Comparison of ENCODE assay signal across 8 mouse cellular contexts in genomic region chr10:24754874-24755540, GRCm38 (mm10). TPM values are rescaled to one million over a fixed set of nuclear protein-coding genes. Genes with fewer than 3 reads are reported as not detected.
DNase-seq lines count a peak whose midpoint lies in the region; ATAC-seq and TF ChIP-seq lines count a peak whose summit lies in the region.

No protein-coding gene starts in this region.

- TF ChIP-seq CTCF in midbrain, postnatal 0 days (IDR thresholded peaks at IDR 0.05), result no peak

- no peaks in the 10 kb centered on the region for H3K9me3 ChIP-seq in kidney, embryonic 15.5 days (replicated peaks)
- H3K9me3 ChIP-seq in embryonic facial prominence, embryonic 15.5 days (replicated peaks), result no peaks in the 10 kb centered on the region
- no peaks in the 10 kb centered on the region for H3K9me3 ChIP-seq in intestine, embryonic 15.5 days
- H3K9me3 ChIP-seq in midbrain, postnatal 0 days (ENCODE audit: low read length), result no peaks in the 10 kb centered on the region

- WGBS in kidney, embryonic 15.5 days, result 74% methylated on average over 9 of the region's 9 CpGs
- whole genome bisulfite sequencing in embryonic facial prominence, embryonic 15.5 days, result 48% methylated on average over 9 of the region's 9 CpGs
- WGBS in intestine, embryonic 15.5 days, result 76% methylated on average over 9 of the region's 9 CpGs
- WGBS in midbrain, postnatal 0 days, result 44% methylated on average over 9 of the region's 9 CpGs

- H3K9ac ChIP-seq in kidney, embryonic 15.5 days, result no peak overlapping the region
- no peak overlapping the region for H3K9ac ChIP-seq in embryonic facial prominence, embryonic 15.5 days
- no peak overlapping the region for H3K9ac ChIP-seq in intestine, embryonic 15.5 days
- no peak overlapping the region for H3K9ac ChIP-seq in midbrain, postnatal 0 days (replicated peaks; ENCODE audit: low read length, poor library complexity, severe bottlenecking)

- H3K27me3 ChIP-seq in kidney, embryonic 15.5 days, result no peaks in the 10 kb centered on the region
- no peaks in the 10 kb centered on the region for H3K27me3 ChIP-seq in embryonic facial prominence, embryonic 15.5 days
- no peaks in the 10 kb centered on the region for H3K27me3 ChIP-seq in intestine, embryonic 15.5 days (replicated peaks)
- no peaks in the 10 kb centered on the region for H3K27me3 ChIP-seq in midbrain, postnatal 0 days (ENCODE audit: insufficient read depth, low read length)

- H3K27ac ChIP-seq in kidney, embryonic 15.5 days, result no peak overlapping the region
- H3K27ac ChIP-seq in embryonic facial prominence, embryonic 15.5 days (replicated peaks), result peak overlapping the region; percentile 39
- 0 out of 2 replicates have a peak overlapping the region, but pooled peaks have one; percentile 61 for H3K27ac ChIP-seq in intestine, embryonic 15.5 days
- H3K27ac ChIP-seq in midbrain, postnatal 0 days (ENCODE audit: low read depth, low read length), result no peak overlapping the region

- peak overlapping the region; percentile 46; the same call in 1 of the 2 replicates for H3K4me2 ChIP-seq in kidney, embryonic 15.5 days
- H3K4me2 ChIP-seq in embryonic facial prominence, embryonic 15.5 days (replicated peaks), result peak overlapping the region; percentile 31
- H3K4me2 ChIP-seq in intestine, embryonic 15.5 days (replicated peaks), result peak overlapping the region; percentile 48
- H3K4me2 ChIP-seq in midbrain, postnatal 0 days (ENCODE audit: low read depth, low read length, poor library complexity, severe bottlenecking), result peak overlapping the region; percentile 36; the same call in 1 of the 2 replicates

- ATAC-seq in kidney, embryonic 15.5 days (replicated peaks; ENCODE audit: low FRiP score), result no peak
- ATAC-seq in embryonic facial prominence, embryonic 15.5 days (ENCODE audit: insufficient number of reproducible peaks, low FRiP score, low TSS enrichment, low read depth), result no peak
- ATAC-seq in intestine, embryonic 15.5 days, result no peak
- no peak for ATAC-seq in midbrain, postnatal 0 days (ENCODE audit: low FRiP score)

- no peaks in the 10 kb centered on the region for H3K4me1 ChIP-seq in kidney, embryonic 15.5 days
- no peaks in the 10 kb centered on the region for H3K4me1 ChIP-seq in embryonic facial prominence, embryonic 15.5 days
- H3K4me1 ChIP-seq in intestine, embryonic 15.5 days (replicated peaks), result 0 out of 2 replicates have a peak, but pooled peaks cover 2% of the 10 kb centered on the region
- H3K4me1 ChIP-seq in midbrain, postnatal 0 days (ENCODE audit: insufficient read depth, low read length), result no peaks in the 10 kb centered on the region; the same call in none of the 2 replicates

- H3K36me3 ChIP-seq in kidney, embryonic 15.5 days, result no peaks in the 10 kb centered on the region
- H3K36me3 ChIP-seq in embryonic facial prominence, embryonic 15.5 days, result no peaks in the 10 kb centered on the region
- no peaks in the 10 kb centered on the region for H3K36me3 ChIP-seq in intestine, embryonic 15.5 days
- H3K36me3 ChIP-seq in midbrain, postnatal 0 days (ENCODE audit: insufficient read depth, low read length), result no peaks in the 10 kb centered on the region

- DNase-seq in kidney, adult 11 months, result no peak
- DNase-seq in midbrain, postnatal 0 days (ENCODE audit: low spot score), result no peak
- DNase-seq in cerebellum, adult 11-12 months, result no peak
- DNase-seq in cerebellum, postnatal 10 days, result no peak
- no peak for DNase-seq in testis, postnatal 10 days (ENCODE audit: low spot score)

- H3K4me3 ChIP-seq in kidney, embryonic 15.5 days (replicated peaks), result no peak overlapping the region
- H3K4me3 ChIP-seq in embryonic facial prominence, embryonic 15.5 days (replicated peaks), result peak overlapping the region; percentile 30; the same call in 1 of the 2 replicates
- no peak overlapping the region; the same call in 1 of the 2 replicates for H3K4me3 ChIP-seq in intestine, embryonic 15.5 days (replicated peaks)
- no peak overlapping the region for H3K4me3 ChIP-seq in midbrain, postnatal 0 days (ENCODE audit: low read depth, low read length)

RNA-seq across cellular contexts. Expression of gene Enpp1, which starts 43.0 kb away (rescaled TPM):
- polyA plus RNA-seq in kidney, embryonic 15.5 days (2015; fragmentation: Nextera tagmentation; extraction: Ambion mirVana), result 3.9 and 4.1 TPM in 2 replicates
- 7.5 and 7.8 TPM in 2 replicates for polyA plus RNA-seq in embryonic facial prominence, embryonic 15.5 days (2015; fragmentation: Nextera tagmentation; extraction: Ambion mirVana)
- 8.2 and 8.7 TPM in 2 replicates for polyA plus RNA-seq in intestine, embryonic 15.5 days (2015; fragmentation: Nextera tagmentation; extraction: Ambion mirVana)
- total RNA-seq in midbrain, postnatal 0 days (2014; rRNA removed), result 3.5 and 6.3 TPM in 2 replicates
- polyA plus RNA-seq in midbrain, postnatal 0 days (2015; fragmentation: Nextera tagmentation; extraction: Ambion mirVana), result 3.0 and 3.5 TPM in 2 replicates

Comparison
In these comparisons a context has a peak if more than half of its experiments do, and no peak if none do; other contexts are left out.
1. H3K27ac ChIP-seq: peak in embryonic facial prominence, embryonic 15.5 days (single experiment) and intestine, embryonic 15.5 days (single experiment); none in kidney, embryonic 15.5 days (single experiment) and midbrain, postnatal 0 days (single experiment).
2. Peak in every context shown above with its lines, with median percentiles within 50 percentile points of each other: H3K4me2 ChIP-seq.